Mouse (Mus musculus) kidney, postnatal 25 days (tissue): ENCODE measurements around the gene Gm10600.
"Not testable (repeated sequence)": the region's sequence is repeated elsewhere in the genome, so short reads cannot be mapped to it uniquely, and the experiment has no call there.

Experiments
- DNase-seq, 2 experiments: peaks; one replicate each; pipeline ENCODE4 v3.0.0; 2021; ENCODE audit warnings: mixed read lengths in 2 of 2

Gm10600 gene

DNA sequence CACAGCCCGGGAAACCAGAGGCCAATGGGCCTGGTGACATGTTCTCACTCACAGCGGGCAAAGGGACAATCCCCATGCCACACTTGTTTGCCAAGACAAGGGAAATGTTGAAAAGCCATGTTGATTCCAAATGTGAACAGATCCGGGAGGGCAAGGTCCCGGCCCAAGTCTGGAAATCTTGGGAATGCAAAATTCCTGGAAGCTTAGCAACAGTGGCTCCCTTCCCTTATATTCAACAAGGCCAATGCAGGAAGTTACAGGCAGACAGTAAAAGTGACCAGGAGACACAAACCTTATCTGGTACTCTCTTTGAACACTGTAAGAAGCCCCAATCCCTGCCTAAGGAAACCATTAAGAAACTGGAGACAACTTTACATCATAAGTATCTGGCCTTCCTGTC is at the start of gene Gm10600:
TSS of gene Gm10600 (plus strand) at position 301 of the 400 bp plus-strand sequence.
- DNase-seq = not testable (repeated sequence)

DNA sequence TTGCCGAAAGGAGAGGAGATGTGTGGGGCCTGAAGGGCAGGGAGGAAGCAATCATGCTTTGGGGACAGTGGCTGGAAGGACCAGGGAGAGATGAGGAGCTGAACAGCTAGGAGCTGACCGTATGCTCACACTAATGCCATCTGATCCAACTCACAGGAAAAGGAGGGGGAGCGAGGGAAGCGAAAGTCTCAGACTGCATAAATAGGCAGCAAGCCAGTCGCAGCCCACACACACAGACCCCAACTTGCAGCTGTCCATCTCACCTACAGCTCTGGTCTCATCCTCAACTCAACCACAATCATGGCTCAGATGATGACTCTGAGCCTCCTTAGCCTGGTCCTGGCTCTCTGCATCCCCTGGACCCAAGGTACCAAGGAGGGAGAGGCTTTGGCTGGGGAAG is 15.0 kb downstream of the Gm10600 start, which contains the start of gene Ccl21b:
TSS of gene Ccl21b (plus strand) at position 301 of the 400 bp plus-strand sequence.
- DNase-seq = not testable (repeated sequence)
